Mouse (Mus musculus) heart, adult 9 months (tissue): Measurements from ENCODE around the gene Mrpl53.

Experiments
- DNase-seq, 2 experiments: peaks; one replicate each; pipeline ENCODE4 v3.0.0; 2022; ENCODE audit warnings: low spot score in 2 of 2

The Mrpl53 gene

GRCm38 (mm10) chr6:83120930-83121862, 12.4 kb downstream of the Mrpl53 start, which contains the start of gene Wbp1:
Wbp1 (minus strand) TSS chr6:83121559.
- DNase-seq, result peak; percentile 99 to 100

- DNase-seq, result no peak
These were observed 13.2 kb downstream of the Mrpl53 start for GRCm38 (mm10) chr6:83121863-83122710.

DNA sequence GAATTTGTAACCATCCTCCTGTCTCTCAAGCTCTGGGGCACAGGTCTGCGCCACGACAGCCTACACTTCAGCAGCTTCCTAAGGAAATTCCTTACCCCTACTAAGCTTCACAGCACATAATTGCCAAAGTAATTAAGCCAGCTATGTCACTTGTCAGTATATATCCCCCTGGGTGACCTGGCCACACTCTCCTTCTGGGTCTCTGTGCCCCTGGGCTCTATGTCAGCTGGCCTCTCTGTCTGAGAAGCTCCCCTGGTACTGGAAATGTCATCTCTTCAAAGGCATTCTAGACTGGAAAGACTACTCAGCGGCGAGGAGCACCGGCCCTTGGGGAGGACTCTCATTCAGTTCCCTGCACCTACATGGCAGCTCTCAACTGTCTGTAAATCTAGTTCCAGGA, 14.1 kb downstream of the Mrpl53 start:
- DNase-seq, result no peak

GRCm38 (mm10) chr6:83124851-83125312, 16.0 kb downstream of the Mrpl53 start:
- peak; percentile 86 to 93 for DNase-seq

DNA sequence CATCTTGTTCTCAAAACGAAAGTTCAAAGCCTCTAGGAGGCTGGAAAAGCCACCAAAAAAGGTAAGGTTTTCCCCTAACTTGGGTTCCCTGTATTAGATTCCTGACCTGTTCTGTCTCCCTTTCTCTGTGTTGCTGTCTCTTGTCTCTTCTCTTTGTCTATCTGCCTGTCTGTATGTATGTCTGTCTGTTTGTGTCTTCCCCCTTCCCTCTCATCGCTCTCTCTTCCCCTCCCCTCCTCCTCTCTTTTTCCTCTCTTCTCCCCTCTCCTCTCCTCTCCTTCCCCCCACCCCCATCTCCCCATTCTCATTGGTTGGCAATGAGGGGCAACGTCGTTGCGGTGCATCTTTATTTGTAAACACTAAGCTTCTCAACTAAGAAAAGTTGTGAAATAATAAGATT, 16.5 kb downstream of the Mrpl53 start, which contains the start of gene Ino80b:
Ino80b (minus strand) TSS at position 101 of the 400 bp plus-strand sequence.
- DNase-seq, result no peak

DNA sequence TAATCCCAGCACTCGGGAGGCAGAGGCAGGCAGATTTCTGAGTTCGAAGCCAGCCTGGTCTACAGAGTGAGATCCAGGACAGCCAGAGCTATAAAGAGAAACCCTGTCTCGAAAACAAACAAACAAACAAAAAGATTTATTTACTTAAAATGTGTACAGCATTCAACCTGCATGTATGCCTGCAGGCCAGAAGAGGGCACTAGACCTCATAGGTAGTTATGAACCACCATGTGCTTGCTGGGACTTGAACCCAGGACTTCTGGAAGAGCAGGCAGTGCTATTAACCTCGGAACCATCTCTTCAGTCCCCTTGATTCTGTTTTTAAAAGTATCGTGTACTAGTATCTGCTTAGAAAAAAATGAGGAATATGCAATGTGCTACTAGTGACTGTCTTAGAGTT, 18.6 kb downstream of the Mrpl53 start:
- DNase-seq, result no peak

GRCm38 (mm10) chr6:83131469-83132034, 22.7 kb downstream of the Mrpl53 start:
- no peak for DNase-seq

GRCm38 (mm10) chr6:83132176-83132919, 23.5 kb downstream of the Mrpl53 start:
- DNase-seq, result no peak

- no peak for DNase-seq
These were observed 25.4 kb downstream of the Mrpl53 start for GRCm38 (mm10) chr6:83134226-83134625.

DNA sequence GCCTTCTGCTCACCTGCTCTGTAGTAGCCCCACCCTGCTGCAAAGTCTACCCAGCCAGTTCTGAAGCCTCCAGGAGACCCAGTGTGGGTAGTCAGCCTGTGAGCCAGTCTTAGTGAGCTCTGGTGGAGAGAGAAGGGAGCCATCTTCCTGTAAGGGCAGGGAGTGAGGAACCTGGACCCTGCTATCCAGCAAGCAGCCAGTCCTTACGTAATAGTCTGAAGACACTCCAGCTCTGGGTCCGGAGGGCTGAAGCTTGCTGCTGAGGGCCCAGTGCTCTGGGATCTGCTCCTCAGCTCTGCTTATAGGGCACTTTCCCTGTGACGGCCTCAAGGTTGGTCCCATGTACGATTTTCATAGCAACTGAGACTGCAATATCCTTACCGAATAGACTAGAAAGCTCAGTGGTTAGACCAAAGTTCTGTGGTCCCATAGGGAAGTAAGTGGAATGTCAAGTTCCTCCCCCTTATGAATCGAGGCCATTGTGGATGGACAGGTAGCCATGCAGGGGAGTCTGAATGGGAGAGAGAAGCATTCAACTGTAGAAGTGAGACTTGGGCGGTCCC, 26.2 kb downstream of the Mrpl53 start, which contains the start of gene Rtkn:
Rtkn (plus strand) TSS at position 513 of the 563 bp plus-strand sequence.
- no peak for DNase-seq

DNA sequence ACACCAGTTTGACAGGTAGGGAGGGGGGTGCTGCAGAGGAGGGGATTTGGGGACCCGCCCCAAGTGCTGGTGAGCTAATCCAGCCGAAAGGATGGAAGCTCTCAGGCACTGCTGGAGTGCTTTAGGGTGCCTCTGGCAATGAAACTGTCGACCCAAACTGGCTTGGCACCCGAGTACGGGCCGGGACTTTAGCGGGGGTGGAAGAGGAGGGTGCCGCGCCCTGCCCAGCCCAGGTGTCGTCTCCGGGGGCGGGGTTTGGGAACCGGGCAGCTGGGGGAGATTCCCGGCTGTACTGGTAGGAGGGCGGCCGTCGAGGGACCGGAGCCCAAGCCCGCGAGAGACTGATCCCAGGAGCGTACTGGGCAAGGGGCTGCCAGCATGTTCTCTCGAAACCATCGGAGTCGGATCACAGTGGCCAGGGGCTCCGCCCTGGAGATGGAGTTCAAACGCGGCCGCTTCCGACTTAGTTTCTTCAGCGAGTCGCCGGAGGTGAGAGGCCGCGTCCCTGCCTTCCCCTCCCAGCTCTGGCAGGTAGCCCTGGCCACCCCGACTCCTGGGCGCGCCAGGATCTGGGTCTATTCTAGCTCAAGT, 26.8 kb downstream of the Mrpl53 start:
- DNase-seq, result peak in 1 of 2 experiments; percentile 47

DNA sequence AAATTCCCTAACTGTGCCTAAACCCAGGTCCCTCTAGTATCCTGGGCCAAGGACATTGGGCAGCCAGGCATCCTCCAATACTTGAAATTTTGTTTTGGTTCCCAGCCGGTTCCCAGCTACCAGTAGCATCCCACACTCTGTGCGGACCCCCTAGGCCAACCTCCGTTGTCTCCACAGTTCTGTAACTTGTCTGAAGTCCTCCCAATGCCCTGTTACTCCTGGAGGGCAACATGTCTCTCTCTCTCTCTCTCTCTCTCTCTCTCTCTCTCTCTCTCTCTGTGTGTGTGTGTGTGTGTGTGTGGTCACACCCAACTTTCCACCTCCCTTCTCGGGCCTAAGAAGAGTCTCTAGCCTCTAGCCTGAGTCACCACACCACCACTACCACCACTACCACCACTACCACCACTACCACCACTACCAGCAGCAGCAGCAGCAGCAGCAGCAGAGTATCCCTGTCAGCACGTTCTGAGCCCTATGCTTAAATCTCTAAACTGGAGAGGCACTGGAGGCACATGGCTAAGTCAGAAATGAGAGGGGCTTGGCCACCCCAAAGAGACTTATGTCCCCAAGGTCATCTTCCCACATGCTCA, 27.5 kb downstream of the Mrpl53 start:
- no peak for DNase-seq

GRCm38 (mm10) chr6:83136881-83137575, 28.2 kb downstream of the Mrpl53 start:
- no peak for DNase-seq

- DNase-seq, result peak; percentile 91
These were observed 28.7 kb downstream of the Mrpl53 start for GRCm38 (mm10) chr6:83137576-83137950.

GRCm38 (mm10) chr6:83138056-83138455, 29.2 kb downstream of the Mrpl53 start:
- DNase-seq, result peak in 1 of 2 experiments; percentile 55

- DNase-seq, result no peak
These were observed 31.2 kb downstream of the Mrpl53 start for GRCm38 (mm10) chr6:83140044-83140443.

GRCm38 (mm10) chr6:83141636-83142035, 32.8 kb downstream of the Mrpl53 start:
- no peak for DNase-seq

- peak in 1 of 2 experiments; percentile 56 for DNase-seq
These were observed 33.4 kb downstream of the Mrpl53 start for GRCm38 (mm10) chr6:83142211-83142731.

- DNase-seq, result no peak
These were observed 34.0 kb downstream of the Mrpl53 start for GRCm38 (mm10) chr6:83142886-83143285.
